Mouse (Mus musculus) cerebellum, adult 2 months (tissue): ENCODE measurements around the gene Rbbp4.

ENCODE experiments used
- CTCF ChIP-seq: fragments of 200-500 bp; IDR thresholded peaks from 2 replicates; pipeline ENCODE4 v1.5.1; 2011; ENCODE audit warnings: low read depth, mild to moderate bottlenecking, control low read depth, low read length, moderate library complexity, borderline replicate concordance; ENCODE audit not compliant: insufficient read depth
- POLR2A ChIP-seq: fragments of 200-500 bp; IDR thresholded peaks from 2 replicates; pipeline ENCODE4 v1.6.1; 2011; ENCODE audit warnings: low read length, control low read depth, borderline replicate concordance; ENCODE audit not compliant: insufficient read depth

DNA sequence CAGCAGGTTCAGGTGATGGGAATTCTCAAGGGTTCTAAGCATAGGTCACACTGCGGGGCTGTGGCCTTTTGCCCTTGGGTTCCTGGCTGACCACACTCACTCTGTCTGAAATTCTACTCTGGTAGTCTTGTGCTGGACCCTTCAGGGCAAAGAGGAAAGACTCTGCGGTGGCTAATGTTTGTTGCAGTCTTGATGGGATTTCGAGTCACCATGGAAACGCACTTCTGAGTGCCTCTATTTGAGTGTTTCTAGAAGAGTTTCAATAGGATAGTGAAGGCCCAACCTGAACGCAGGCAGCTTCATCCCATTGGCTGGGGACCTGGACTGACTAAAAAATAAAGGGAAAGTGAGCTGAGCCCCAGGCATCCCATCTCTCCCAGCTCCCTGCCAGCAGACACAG is 68.3 kb downstream of the Rbbp4 start:
- TF ChIP-seq CTCF = no peak
- TF ChIP-seq POLR2A = no peak
